Mouse (Mus musculus) brown adipose tissue, adult 24 weeks (tissue): Measurements from ENCODE around the gene Ahcyl2. TPM values are rescaled to one million over a fixed set of nuclear protein-coding genes. Genes with fewer than 3 reads are reported as not detected.

ENCODE experiments used
- H3K27ac ChIP-seq: fragments of 200-500 bp; replicated peaks from 2 replicates; pipeline ENCODE4 v1.5.1; 2012; ENCODE audit warnings: low read depth, mild to moderate bottlenecking, low read length
- H3K4me1 ChIP-seq: fragments of 200-500 bp; 2 replicates; pipeline ENCODE4 v1.6.1; 2012; ENCODE audit warnings: low read length, mixed read lengths; ENCODE audit not compliant: control insufficient read depth, insufficient read depth, insufficient read length
- H3K4me3 ChIP-seq: fragments of 200-500 bp; 2 replicates; pipeline ENCODE4 v1.5.1; 2012; ENCODE audit warnings: low read depth, mild to moderate bottlenecking, low read length, moderate library complexity; ENCODE audit not compliant: insufficient read depth
- polyA plus RNA-seq: library from polyadenylated mRNA; stranded (reverse); fragments of >200 nt; gene quantifications from 2 replicates; pipeline ENCODE4 v1.2.4, GENCODE M21; 2012; ENCODE audit not compliant: missing spikeins, insufficient read depth, insufficient read length

Ahcyl2 gene
- polyA plus RNA-seq, 1 experiment: 55.9 TPM

DNA sequence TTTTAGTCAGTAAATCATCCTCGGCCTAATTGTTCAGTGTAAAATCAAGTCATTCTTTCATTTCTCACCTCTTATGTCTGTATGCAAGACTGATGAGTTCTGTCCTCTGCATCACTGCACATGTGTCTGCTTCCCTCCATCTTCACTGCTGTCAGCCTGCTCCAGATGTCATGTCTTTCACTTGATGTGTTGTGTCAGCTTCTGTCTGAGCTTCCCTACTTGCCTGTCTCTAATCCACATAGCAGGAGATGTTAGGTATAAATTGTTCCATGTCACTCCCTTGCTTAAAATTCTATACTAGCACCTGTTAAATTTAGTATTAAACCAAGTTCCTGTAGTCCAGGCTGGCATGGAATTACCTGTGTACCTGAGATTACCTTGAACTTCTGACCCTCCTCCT lies 72.2 kb downstream of the Ahcyl2 start:
- Histone ChIP-seq H3K4me3 (no peak overlapping the region), H3K4me1 (no peaks in the 10 kb centered on the region)

DNA sequence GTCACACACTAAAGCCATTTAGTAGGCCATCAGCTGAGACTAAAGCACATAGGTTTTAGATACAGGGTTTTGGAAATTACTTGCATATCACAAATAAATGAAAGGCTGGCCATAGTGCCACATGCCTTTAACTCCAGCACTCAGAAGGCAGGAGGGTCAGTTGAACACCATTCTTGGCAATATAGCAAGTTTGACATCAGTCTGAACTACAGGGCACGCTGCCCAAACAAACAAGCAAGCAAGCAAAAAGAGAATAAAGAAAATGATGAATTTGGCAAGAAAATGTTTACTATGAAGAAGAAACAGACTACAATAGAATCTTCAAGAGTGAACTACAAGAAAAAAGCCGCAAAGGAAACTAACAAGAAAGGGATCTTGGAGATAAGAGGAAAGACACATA lies 73.7 kb downstream of the Ahcyl2 start:
- H3K27ac ChIP-seq: no peak overlapping the region
- H3K4me1 ChIP-seq: no peaks in the 10 kb centered on the region
- no peak overlapping the region for H3K4me3 ChIP-seq

More for the DNA sequence above, 72.2 kb downstream of the Ahcyl2 start:
- no peak overlapping the region for H3K27ac ChIP-seq

DNA sequence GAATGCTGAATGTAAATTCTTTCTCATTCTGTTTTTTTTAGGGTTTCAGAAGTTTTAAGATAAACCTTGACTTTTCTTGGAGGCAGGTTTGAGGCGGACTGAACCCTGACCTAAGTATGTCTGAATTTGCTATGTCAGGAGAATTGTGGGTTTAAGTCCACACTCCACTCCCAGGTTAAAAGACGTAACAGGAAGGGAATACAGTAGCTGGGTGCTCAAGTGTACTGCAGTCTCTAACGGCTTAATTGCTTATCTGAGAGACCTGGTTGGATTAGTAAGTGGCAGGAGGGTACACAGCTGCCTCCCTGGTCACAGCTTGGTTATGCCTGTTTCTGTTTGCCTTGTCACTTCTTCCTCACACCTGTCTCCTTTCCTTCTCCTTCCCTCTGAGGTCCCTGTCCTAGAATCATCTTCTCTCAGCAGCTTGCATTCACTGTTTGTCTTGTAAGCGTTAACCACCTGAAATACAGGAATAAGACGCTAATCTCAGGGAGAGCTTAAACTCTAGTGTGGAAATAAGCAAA lies 79.9 kb downstream of the Ahcyl2 start:
- no peak overlapping the region for H3K4me3 ChIP-seq
- H3K4me1 ChIP-seq: no peaks in the 10 kb centered on the region; the same call in 1 of the 2 replicates
- H3K27ac ChIP-seq: no peak overlapping the region

DNA sequence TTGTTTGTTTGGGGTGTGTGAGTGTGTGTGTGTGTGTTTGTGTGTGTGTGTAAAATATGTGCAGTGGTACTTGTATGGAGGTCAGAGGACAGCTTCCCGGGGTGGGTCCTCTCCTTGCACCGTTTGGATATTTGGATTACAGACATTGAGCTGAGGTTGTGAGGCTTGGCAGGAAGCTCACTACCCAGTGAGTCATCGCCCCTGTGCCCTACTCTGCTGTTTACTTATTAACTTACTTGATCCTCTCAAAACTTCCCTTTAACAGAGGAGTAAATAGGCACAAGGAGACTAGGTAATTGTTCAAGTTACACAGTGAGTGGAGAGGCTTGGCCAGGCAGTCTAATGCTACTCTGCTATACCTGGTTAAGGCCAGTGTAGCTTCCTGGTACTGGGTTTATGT lies 81.0 kb downstream of the Ahcyl2 start:
- Histone ChIP-seq H3K4me3 (no peak overlapping the region), H3K27ac (no peak overlapping the region)

DNA sequence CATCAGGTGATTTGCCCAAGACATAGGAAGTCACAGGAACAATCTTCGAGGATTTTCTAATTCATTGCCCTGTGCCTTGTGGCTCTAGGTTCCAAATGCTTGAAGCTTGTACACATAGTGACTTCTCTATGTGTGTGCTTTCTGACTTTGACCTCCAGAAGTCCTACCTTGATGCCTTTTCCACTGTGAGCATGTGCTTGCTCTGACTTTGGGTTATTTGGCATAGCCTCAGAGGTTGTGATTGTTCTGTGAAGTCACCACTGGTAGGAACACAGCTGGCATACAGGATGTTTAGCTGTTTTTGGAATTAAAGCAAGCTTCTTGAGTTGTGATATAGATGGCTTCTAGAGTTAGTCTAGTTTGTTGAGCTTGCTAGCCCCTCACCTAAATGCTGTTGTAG lies 82.3 kb downstream of the Ahcyl2 start:
- Histone ChIP-seq H3K27ac (no peak overlapping the region), H3K4me3 (no peak overlapping the region), H3K4me1 (no peaks in the 10 kb centered on the region; the same call in 1 of the 2 replicates)

More for the DNA sequence above, 81.0 kb downstream of the Ahcyl2 start:
- H3K4me1 ChIP-seq: no peaks in the 10 kb centered on the region; the same call in 1 of the 2 replicates

DNA sequence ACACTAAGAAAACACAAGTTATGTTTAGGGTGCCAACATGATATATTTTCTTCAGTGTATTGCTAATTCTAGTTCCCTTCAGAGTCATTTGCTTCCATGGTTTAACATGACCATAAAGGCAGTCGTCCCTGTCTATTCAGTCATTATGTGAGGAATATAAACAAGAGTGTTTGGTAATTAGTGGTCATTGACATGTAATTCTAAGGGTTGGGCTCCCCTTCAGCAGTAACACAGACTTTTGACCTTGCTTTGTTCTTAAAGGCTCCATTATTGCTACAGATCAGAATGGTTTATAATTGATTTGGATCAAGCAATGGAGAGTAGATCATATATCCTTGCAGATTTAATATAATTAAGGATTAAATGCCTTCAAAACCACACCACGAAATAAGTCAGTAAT lies 82.9 kb downstream of the Ahcyl2 start:
- H3K27ac ChIP-seq: no peak overlapping the region

DNA sequence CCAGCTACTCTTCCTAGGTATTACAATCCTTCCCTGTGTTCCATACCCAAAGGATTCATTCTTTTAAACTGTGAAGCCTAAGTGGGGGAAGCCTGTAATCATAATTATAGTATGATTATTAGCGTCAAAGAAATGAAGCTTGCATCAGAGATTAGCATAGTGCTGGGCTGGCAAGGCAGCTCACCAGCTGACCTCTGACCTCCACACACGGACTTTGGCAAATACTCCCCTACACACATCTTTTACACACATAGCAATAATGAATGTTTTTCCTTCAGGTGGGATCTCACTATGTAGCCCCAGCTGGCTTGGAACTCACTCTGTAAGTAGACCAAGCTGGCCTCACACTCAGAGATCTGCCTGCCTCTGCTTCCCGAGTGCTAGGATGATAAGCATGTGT lies 84.1 kb downstream of the Ahcyl2 start:
- Histone ChIP-seq H3K4me1 (no peaks in the 10 kb centered on the region; the same call in 1 of the 2 replicates), H3K4me3 (no peak overlapping the region), H3K27ac (no peak overlapping the region)

More for the DNA sequence above, 82.9 kb downstream of the Ahcyl2 start:
- H3K4me3 ChIP-seq: no peak overlapping the region
- H3K4me1 ChIP-seq: no peaks in the 10 kb centered on the region; the same call in 1 of the 2 replicates

DNA sequence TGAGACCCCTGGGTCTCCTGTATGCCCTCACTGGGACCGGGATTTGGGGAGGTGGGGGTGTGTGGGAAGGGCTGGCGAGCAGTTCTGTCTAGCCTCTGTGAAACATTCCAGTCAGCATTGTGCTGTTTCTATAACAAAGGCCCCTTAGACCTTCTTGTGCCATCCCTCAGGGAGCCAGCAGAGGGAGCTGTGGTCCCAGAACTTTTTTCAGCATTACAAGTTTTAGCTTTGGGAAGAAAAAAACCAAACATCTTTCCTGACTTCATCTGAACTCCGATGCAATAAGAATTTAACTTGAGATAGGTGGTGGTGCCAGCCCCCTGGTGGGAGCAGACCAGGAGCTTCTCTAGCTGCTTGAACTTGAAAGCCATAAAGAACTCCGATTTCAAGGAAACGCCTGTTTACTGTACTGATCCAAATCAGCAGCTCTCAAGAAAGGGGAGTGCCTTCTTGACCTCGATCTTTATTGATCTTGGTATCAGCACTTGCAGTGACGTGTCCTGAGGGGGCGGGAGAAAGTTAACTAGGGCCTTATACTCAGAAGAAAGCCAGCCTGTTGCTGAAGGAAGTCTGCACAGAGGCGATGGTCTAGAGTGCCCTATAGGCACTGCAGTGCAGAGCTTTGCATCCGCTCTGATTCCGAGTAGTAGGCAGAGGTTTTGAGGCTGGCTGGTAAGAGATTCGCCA lies 85.5 kb downstream of the Ahcyl2 start:
- Histone ChIP-seq H3K4me1 (no peaks in the 10 kb centered on the region; the same call in 1 of the 2 replicates), H3K27ac (no peak overlapping the region), H3K4me3 (peak overlapping the region; percentile 25)

DNA sequence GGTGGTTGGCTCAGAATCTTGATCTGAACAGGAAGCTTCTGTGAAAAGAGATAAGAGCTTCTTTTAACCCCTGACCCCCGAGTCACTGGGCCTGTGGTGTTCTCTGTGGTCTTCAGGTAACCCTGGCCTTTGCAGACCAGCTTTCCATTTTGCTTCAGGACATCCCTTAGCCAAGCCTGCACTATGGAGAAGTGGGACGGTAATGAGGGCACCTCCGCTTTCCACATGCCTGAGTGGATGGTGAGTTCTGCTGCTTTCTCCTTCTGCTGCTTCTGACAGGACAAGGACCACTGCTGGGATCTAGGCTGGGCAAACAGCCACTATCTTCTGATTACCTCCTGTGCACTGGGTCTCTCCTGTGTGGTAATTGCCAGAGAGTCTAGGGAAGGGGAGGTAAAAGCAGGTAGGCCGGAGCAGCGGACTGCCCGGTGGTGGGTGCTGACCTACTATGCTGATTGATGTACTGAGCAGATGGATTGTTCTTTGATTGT lies 86.1 kb downstream of the Ahcyl2 start:
- H3K4me3 ChIP-seq: no peak overlapping the region
- H3K27ac ChIP-seq: no peak overlapping the region
- H3K4me1 ChIP-seq: no peaks in the 10 kb centered on the region

DNA sequence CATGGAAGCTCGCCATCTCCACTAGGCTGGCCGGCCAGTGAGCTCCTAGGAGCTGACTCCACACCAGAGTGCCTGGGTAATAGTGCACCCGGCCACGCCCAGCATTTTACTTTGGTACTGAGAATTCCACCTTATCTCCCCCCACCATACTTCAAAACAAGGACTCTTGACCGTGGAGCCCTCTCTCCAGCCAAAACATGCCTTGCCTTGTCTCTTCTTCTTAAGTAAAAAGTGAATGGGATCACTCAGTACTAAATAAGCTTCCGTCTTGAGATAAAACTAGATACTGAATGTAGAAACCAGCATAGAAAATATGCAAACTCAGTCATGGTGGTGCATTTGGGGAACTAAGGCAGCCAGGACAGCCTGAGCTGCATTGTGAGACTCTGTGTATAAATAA lies 90.8 kb downstream of the Ahcyl2 start:
- H3K27ac ChIP-seq: no peak overlapping the region
- no peaks in the 10 kb centered on the region for H3K4me1 ChIP-seq
- no peak overlapping the region for H3K4me3 ChIP-seq

DNA sequence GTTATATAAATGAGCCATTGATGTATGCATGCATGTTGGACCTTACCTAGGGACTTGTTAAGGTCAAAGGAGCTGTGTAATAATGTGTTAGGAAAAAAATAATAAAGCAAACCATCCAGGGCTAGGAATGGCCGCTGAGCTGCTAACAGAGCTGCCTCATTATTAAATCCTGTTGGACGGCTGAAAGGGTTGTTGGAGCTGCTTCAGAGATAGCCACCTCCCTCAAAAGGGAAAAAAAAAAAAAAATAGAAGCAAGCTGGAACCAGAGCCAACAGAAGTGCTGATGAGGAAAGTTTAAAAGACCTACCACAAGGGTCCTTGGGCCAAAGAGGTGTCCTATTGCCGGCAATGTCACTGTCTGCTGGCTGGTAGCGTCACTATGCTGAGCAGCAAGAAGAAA lies 91.5 kb downstream of the Ahcyl2 start:
- no peak overlapping the region for H3K4me3 ChIP-seq
- H3K27ac ChIP-seq: no peak overlapping the region
- H3K4me1 ChIP-seq: no peaks in the 10 kb centered on the region

DNA sequence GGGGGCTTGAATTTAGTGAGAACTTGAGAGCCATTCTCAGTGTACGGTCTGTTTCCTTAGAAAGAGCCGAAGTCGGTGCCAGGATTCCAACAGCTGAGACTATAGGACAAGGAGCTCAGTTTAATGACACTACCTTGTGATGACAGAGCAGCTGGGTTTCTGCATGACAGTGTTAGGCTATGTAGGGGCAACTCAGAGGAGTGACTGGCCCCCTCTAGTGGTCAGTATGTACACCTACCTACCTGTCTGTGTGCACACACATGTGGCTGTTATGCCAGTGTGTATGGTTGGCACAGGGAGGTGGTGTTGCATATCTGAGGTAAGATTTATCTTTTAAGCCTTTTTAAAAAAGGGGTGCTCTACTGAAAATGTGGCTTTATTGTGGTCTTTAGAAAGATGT lies 92.4 kb downstream of the Ahcyl2 start:
- H3K4me1 ChIP-seq: no peaks in the 10 kb centered on the region
- H3K27ac ChIP-seq: no peak overlapping the region
- H3K4me3 ChIP-seq: no peak overlapping the region

DNA sequence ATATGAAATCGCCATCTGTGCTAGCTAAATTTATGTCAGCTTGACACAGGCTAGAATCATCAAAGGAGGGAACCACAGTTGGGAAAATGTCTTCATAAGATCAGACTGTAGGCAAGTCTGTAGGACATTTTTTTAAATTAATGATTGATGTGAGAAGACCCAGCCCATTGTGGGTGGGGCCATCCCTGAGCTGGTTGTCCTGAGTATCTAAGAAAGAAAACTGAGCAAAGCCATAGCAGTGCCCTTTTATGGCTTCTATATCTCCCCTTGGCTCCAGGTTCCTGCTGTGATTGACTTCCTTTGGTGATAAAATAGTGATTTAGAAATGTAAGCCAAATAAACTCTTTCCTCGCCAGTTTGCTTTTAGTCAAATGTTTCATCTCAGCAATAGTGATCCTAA lies 97.1 kb downstream of the Ahcyl2 start:
- Histone ChIP-seq H3K27ac (no peak overlapping the region), H3K4me3 (no peak overlapping the region), H3K4me1 (no peaks in the 10 kb centered on the region)

DNA sequence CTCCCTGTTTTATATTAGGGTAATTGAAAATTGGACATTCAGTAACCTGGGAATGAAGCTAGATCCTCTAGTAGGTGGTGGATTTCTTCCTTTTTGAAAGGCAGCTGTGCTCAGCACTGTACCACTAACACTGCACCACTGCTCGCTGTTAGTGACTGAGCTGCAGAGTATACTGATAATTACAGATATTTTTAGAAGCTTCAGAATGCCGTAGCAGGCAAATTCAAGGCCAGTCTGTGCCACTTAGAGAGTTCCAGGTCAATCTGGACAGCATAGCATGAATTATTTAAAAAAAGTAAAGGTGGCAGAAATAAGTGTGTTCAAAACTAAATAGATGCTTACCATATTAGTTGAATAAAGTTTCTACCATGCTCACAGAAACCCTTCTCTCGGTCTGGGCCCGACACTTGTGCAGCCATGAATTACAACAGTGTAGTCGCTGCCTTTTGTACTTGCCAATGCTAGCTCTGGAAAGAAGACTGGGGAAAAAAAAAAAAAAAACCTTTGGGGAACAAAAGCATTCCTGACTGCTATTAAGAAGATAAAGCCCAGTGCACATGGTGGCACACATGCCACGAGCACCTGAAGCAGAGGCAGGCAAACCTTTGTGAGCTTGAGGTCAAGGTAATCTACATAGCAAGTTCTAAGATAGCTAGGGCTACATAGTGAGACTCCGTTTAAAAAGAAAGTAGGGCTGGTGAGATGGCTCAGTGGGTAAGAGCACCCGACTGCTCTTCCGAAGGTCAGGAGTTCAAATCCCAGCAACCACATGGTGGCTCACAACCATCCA lies 99.3 kb downstream of the Ahcyl2 start:
- no peaks in the 10 kb centered on the region for H3K4me1 ChIP-seq
- H3K27ac ChIP-seq: no peak overlapping the region
- no peak overlapping the region for H3K4me3 ChIP-seq

DNA sequence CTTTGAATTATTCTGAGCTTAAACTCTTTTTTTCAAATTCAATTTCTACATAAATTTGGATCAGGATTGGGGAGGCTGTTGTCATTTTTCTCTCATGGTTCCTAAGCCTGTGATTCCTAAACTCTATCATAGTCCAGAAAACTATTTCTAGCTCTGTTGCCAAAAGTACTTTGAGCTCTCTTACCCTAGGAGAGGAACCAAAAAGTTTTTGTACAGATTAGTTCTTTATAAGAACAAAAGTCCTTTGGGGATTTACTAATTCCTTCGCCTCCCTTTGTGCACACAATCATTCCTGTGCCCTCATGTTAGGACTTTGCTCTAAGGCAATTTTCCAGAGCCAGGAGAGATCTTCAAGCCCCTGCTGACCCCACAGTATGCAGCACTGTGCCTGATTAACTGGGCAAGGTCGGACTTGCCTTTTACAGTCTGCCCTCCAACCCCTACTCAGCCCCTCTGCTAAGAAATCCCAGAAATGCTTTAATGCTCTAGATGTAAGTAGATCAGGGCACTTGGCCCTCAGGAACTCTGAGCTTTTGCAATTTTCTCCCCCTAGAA lies 100.6 kb downstream of the Ahcyl2 start:
- no peak overlapping the region for H3K27ac ChIP-seq

More for the DNA sequence above, 100.6 kb downstream of the Ahcyl2 start:
- no peaks in the 10 kb centered on the region for H3K4me1 ChIP-seq
- no peak overlapping the region for H3K4me3 ChIP-seq
